Mouse (Mus musculus) urinary bladder, postnatal 14 days (tissue): ENCODE measurements around the gene Donson.

Experiments
- DNase-seq: peaks from one replicate; pipeline ENCODE4 v3.0.0; 2021; ENCODE audit warnings: low spot score

Donson gene

DNA sequence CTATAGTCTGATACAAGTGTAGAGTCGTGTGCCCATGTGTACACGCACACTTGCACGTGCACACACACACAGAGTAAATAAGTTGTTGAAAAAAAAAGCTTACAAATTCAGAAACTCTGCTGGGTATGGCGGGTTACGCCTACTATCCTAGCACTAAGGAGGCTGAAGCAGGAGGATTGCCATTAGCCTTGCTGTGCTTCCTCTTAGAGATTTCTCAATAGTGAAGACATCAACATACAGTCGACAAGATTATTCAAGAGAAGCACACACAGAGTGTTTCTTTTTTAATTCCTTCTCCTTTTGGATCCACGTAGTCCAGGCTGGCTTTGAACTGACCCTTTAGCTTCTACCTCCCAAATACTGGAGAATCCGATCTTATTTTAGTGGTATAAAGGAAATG lies 48.4 kb downstream of the Donson start:
- DNase-seq, result no peak

DNA sequence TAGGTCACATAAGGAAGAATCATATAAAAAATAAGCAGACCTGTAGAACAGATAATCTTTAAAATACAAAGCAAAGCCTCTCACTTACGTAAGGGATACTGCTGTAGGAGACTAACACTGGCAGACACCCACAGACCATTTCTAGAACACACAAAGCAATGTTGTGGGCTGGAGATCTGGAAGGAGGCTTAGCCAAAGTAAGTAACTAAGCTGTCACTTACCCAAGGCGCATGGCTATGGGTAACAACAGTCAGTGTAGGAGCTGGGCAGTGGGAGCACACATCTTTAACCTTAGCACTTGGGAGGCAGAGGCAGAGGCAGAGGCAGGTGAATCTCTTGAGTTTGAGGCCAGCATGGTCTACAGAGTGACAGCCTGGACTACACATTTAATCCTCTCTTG lies 48.9 kb downstream of the Donson start:
- DNase-seq, result no peak

- no peak for DNase-seq
Observed at GRCm38 (mm10) chr16:91639161-91639560, 49.4 kb downstream of the Donson start.

DNA sequence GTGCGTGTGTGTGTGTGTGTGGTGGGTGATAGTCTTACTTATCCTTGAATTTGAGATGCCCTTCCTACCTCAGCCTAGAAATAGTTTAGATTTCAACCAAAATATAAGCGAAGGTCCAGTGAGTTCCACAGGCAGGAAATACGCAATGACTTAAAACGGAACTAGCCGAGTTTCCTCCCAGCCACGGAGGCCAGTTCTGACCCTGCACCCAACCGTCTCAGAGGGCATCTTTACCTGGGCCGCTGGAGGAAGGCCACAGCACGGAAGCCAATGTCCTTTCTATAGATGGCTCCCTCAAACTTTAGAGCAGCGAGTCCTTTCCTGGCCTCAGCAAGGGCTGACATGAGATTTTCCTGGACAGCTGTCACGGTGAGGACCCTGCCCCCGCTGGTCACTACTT lies 54.9 kb downstream of the Donson start:
- DNase-seq, result no peak

GRCm38 (mm10) chr16:91632940-91633339 lies 55.6 kb downstream of the Donson start:
- DNase-seq, result no peak

GRCm38 (mm10) chr16:91632439-91632838 lies 56.1 kb downstream of the Donson start:
- DNase-seq, result no peak

GRCm38 (mm10) chr16:91630584-91630983 lies 58.0 kb downstream of the Donson start:
- no peak for DNase-seq

GRCm38 (mm10) chr16:91629749-91630148 lies 58.8 kb downstream of the Donson start:
- no peak for DNase-seq

DNA sequence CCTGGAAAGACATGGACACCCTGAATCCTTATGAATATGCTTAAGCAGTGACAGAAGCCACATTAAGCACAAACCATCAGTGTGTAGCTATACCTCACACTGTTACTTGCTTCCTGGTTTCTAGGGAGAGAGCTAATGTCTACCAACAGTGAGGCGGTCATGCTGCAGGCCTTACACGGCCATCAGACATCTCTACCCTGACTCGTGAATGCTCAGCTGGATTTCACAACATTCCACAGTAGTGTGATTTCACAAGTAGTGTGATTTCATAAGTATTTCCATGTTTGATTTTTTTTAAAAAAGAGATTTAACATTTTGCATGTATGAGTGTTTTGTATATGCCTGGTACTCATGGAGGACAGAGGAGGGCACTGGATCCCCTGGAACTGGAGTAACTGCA lies 59.9 kb downstream of the Donson start:
- no peak for DNase-seq

DNA sequence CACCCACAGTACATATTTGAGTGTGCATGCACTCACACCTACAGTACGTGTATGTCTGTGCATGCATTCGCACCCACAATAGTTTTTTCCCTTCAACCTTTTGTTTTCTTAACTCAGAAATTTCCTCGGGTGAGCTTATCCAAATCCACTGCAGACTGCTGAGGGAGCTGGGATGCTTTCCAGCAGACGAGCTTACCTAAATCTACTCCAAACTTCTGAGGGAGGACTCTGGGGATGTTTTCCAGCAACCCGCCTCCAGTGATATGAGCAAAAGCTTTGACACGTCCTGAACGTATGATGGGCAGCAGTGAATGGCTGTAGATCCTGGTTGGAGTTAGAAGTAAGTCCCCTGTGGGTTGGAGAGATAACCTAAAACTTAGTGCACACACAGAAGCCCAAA lies 60.7 kb downstream of the Donson start:
- DNase-seq, result no peak
